Mouse (Mus musculus) adrenal gland, adult (tissue): ENCODE measurements at regions not wholly inside any gene's neighbourhood (a gene's known extent, or its start where the extent isn't known, plus 50 kb on each side); places are given as distances from the start of the nearest gene placed in this dataset.
A peak's percentile ranks its signal among the peaks of the same experiment; 100 is the strongest.
"Not testable (repeated sequence)": the region's sequence is repeated elsewhere in the genome, so short reads cannot be mapped to it uniquely, and the experiment has no call there.

Source experiments
- DNase-seq, 2 experiments: peaks; one replicate each; pipeline ENCODE4 v3.0.0; 2022 to 2023; ENCODE audit warnings: low spot score in 1 of 2; ENCODE audit not compliant: inconsistent age in 2 of 2

DNA sequence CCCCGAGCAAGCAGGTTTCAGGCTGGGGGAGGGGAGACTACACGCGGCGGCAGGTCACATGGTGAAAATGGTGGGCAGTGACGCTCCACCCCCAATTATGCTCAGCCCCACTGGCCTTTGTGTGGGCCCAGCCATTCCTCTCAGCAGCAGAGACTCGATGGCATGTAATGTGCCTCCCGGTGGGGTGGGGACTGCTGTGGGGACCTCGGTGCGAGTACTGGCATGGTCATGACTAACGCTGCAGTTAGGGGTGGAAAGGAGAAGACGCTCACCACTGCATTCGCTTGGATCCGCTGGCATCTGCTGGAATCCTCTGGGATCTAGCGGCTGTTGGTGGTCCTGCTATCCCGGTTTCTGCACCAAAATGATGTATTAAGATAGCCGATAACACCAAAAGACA lies 86.0 kb upstream of the Lemd2 start:
- DNase-seq: no peak

DNA sequence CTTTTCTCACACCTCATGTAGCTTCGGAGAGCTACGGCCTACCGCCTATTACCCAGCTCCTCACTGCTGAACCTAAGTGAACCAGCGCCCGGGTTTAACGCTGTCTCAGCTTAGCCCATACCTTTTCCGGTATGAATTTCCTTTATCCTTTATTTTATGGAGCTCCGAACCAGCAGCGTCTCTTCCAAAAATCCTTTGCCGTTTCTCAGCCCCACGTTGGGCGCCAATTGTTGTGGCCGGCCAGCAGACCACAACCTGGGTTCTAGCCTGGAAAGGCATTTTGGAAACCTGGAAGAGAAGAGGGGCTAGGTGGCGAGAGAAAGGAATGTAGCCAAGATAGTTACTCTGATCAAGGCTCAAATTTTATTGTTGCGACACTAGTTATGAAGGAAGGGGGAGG lies 85.5 kb upstream of the Lemd2 start:
- DNase-seq: not testable (repeated sequence)

DNA sequence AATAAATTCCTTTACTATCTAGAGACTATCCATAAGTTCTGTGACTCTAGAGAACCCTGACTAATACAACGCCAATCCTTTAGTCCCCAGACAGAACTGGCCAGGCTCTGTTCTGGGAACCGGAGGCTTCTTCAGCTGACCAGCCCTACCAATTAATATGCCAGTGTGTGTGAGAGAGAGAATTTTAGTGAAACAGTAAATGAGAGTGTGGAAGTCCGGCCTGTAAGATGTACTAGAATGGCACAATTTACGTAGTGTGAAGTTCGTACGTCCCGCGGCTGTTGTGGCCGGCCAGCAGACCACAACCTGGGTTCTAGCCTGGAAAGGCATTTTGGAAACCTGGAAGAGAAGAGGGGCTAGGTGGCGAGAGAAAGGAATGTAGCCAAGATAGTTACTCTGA lies 83.7 kb upstream of the Lemd2 start:
- DNase-seq: not testable (repeated sequence)

DNA sequence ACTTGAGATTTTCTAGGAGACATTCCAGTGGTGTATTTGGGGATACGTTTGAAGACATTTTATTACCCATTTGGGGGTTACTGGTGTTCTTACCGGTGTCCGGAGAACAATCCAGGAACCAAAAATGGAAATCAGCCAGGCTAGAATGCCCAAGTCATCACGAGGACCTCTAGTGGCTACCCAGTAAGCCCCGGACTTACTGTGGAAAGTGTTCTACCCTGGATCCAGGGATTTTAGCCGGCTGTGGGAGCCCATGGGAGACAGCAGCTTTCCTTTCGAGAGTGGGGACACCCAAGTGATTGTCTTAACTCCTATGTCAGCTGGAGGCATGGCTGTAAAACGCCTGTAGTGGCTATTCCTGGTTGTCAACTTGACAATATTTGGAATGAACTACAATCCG lies 77.0 kb upstream of the Lemd2 start:
- DNase-seq: peak in 1 of 2 experiments; percentile 66

DNA sequence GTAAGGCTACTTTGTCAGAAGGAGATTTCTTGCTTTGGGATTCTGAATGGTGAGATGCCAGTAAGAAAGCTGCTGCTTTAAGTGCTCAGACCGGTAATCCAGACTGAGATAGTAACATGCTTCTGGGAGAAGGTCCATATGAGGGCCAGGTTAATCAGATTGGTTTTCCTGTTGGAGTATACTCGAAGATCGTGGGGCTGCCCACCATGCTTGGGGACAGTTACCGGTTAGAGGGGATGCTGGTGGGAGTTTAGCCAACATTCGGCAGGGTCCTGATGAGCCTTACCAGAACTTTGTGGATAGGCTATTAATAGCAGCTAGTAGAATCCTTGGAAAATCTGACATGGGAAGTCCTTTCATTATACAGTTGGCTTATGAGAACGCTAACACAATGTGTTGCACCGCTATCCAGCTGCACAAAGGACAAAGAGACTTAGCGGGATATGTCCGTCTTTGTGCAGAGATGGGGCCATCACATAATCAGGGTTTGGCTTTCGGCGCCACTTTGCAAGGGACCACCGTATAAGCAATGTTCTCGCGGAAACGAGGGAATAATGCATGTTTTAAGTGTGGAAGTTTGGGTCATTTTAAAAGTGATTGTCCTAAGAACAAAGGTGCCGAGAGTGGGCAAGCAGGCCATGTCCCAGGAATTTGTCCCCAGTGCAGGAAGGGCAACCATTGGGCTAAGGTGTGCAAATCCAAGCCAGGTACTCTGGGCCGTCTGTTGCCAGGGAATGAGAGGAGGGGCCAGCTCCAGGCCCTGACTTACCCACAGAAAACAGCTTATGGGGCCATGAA lies 75.4 kb upstream of the Lemd2 start:
- DNase-seq: not testable (repeated sequence)

DNA sequence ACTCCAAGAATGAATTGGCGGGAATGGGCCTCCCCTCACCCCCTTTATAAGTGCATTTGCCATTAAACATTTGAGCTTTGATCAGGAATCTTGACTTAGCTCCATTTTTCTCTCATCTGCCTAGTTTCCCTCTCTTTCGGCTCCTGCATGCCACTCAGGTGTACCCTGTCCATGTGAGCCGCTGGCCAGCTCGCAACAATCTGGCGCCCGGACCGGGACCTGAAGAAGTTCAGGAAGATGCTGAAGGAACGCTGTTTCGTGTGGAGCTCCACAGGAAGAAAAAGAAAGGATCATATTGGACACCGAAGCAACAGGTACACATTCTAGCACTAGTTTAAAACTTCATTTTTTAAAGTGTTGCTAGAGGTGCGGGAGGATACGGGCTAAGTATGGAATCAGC lies 73.5 kb upstream of the Lemd2 start:
- DNase-seq: not testable (repeated sequence)

DNA sequence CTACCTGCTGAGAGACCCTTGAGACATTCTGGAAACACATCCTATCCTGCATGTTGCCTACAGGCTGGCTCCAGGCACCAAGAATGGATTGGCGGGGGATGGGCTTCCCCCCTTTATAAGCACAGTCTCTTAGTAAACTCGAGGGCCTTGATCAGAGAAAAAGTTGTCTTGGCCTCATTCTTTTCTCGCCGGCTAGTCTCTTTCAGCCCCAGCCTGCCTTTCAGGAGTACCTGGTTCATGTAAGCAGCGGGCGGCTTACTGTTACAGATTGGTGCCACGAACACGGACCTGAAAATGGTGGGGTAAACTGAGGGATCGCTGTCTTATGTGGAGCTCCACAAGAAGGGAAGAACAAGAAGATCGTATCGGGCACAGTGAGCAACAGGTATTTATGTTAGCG lies 67.5 kb upstream of the Lemd2 start:
- not testable (repeated sequence) for DNase-seq

DNA sequence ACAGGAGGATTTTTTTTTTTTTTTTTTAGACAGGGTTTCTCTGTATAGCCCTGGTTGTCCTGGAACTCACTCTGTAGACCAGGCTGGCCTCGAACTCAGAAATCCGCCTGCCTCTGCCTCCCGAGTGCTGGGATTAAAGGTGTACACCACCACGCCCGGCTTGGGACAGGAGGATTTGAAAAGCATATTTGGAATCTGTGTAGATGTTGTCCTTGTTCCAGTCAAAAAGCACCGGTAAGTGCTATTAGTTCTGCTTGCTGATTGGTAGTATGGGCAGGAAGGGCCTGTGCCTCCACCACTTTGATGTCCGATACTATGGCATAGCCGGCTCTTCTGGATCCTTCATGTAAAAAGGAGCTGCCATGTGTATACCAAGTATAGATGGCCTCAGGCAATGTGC lies 66.5 kb upstream of the Lemd2 start:
- not testable (repeated sequence) for DNase-seq

DNA sequence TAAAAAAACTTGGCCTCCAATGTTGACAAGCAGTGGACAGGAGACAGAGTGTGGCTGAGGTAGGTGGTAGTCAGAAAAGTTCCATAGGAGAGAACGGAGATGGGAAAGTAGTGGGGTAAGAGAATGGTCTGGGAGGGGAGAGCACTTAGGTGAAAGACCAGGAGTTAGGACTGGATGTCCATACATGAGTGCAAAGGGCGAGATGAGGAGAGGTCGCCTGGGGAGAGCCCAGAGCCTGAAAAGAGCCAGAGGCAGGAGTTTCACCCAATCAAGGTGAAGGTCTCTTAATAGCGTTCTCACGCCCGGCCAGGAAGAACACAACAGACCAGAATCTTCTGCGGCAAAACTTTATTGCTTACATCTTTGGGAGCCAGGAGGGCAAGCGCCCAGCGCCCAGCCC lies 60.3 kb upstream of the Lemd2 start:
- DNase-seq: not testable (repeated sequence)

DNA sequence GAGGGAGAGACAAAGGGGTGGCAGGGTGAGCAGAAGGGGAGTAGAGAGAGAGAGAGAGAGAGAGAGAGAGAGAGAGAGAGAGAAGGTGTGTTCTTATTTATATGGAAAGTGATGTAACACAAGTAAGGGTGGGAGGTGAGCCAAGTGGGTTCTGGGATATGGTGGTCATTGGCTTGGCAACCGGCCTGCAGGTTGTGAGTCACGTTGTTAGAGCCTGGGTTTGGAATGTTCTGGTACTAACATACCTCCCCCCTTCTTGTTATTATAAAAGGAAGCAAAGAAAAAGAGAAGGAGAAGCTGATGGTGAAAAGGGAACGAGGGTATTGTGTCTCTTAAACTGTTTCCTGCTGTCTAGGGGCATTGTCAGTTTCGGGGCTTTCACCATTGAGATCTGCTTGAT lies 58.3 kb upstream of the Lemd2 start:
- DNase-seq: no peak

DNA sequence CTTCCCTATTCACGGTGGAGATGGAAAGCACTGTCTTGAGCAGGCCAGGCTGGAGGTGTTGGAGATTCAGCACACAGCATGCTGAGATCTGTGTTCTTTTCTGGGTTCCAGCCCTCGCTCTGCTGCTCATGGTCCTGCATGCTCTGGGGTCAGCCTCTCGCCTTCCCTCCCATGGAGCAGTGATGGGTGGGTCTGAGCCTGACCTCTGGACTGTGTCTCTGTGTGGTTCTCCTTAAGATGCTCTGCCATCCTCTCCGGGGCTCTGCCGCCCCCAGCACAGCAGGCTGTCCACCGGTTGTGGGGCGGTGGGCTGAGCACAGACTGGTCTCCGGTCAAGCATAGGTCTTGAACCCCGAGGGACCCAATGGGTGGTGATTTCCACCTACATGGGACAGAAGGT lies 57.7 kb upstream of the Lemd2 start:
- no peak for DNase-seq

DNA sequence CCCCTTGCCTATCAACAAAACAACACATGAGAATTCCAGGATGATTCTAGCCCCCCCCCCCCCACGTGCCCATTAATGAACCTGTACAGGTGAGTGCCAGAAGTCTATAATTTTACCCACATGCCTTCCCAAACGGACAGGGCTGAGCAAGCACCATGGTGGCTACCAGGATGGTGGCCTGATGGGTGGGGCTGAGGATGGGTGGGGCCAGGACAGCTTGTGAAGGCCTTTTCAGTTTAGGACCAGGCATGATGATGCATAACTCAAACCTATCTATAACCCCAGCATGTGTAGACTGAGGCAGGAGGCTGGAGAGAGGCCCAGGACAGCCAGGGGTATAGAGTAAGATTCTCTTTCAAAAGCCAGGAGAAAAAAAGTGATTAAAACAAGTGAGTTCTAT lies 57.0 kb upstream of the Lemd2 start:
- DNase-seq: no peak

DNA sequence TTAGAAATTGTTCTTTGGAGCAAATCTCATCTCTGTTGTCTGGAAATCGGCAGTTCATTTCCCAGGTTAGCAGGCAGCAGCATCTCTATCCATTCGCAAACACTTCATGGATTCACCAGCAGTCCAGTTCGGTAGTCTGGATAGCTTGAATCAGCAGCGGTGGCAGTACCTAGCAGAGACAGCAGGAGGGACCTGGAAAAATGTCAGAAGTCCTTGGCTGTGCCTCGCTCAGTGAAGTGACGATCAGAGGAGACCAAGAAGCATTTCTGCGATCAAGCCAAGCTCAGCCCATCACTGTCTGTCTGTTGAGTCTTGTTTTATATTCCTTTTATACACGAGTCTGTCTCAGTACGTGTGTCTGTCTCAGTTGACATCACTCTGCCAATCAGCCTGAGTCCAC lies 55.8 kb upstream of the Lemd2 start:
- no peak for DNase-seq

DNA sequence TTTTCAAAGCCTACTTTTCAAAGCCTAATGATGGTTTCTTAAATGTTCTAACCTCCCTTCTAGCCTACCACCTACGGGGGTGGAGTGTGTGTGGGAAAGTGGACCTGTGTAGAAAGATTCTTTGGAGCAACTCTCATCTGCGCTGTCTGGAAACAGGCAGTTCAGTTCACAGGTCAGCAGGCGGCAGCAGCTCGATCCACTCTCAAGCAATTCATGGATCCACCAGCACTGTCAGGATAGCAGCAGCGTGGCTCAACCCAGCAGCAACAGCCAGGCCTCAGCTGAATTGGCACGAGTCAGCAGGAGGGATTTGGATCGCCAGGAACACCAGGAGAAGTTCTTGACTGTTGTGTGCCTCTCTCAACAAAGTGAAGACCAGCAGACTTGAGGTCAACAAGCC lies 53.1 kb upstream of the Lemd2 start:
- DNase-seq: peak in 1 of 2 experiments; percentile 62

DNA sequence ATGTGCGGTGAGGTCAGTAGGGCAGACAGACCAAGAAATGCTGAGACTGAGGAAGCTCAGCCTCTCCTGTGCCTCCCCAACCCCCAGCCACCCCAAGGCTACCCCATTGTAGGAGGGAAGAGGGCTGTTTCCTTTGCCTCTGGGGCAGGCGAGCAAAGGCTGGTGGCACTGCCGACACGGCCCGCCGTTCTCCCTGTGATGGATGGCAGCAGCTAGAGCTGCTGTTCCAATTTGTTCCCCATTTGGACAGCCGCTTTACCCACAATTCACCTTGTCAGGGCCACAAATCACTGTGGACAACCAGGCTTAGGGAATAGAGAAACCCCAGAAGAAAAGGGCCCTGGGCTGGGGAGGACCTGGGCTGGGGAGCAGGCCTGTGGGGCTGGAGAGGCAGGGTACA lies 51.5 kb upstream of the Lemd2 start:
- DNase-seq: no peak
